Mouse (Mus musculus) cortical plate, adult 2 months (tissue): ENCODE results near the gene Tsg101. TPM values are rescaled to one million over a fixed set of nuclear protein-coding genes. Genes with fewer than 3 reads are reported as not detected.

Experiments
- H3K27ac ChIP-seq: fragments of 200-500 bp; 2 replicates; pipeline ENCODE4 v1.5.1; 2012; ENCODE audit warnings: low read length, control low read depth, inconsistent platforms; ENCODE audit not compliant: insufficient read depth
- H3K4me1 ChIP-seq: fragments of 200-500 bp; 2 replicates; pipeline ENCODE4 v1.6.1; 2011; ENCODE audit warnings: low read length; ENCODE audit not compliant: control insufficient read depth, insufficient read depth
- H3K4me3 ChIP-seq: fragments of 200-500 bp; 2 replicates; pipeline ENCODE4 v1.5.1; 2011; ENCODE audit warnings: mild to moderate bottlenecking, low read length, control low read depth; ENCODE audit not compliant: insufficient read depth
- CTCF ChIP-seq: fragments of 200-500 bp; IDR thresholded peaks from 2 replicates; pipeline ENCODE4 v1.5.1; 2011; ENCODE audit warnings: mild to moderate bottlenecking, control low read depth, low read length; ENCODE audit not compliant: insufficient read depth; ENCODE audit errors: extremely low read depth
- POLR2A ChIP-seq: fragments of 200-500 bp; IDR thresholded peaks from 2 replicates; pipeline ENCODE4 v1.6.1; 2011; ENCODE audit warnings: mild to moderate bottlenecking, low read length, control low read depth; ENCODE audit not compliant: insufficient read depth; ENCODE audit errors: extremely low read depth
- polyA plus RNA-seq: library from polyadenylated mRNA; depleted of rRNA; stranded (reverse); fragments of >200 nt; gene quantifications from 2 replicates; pipeline ENCODE4 v1.2.3, GENCODE M21; 2012; rRNA removed

Gene Tsg101
- 61.9 and 67.3 TPM in 2 replicates for polyA plus RNA-seq

DNA sequence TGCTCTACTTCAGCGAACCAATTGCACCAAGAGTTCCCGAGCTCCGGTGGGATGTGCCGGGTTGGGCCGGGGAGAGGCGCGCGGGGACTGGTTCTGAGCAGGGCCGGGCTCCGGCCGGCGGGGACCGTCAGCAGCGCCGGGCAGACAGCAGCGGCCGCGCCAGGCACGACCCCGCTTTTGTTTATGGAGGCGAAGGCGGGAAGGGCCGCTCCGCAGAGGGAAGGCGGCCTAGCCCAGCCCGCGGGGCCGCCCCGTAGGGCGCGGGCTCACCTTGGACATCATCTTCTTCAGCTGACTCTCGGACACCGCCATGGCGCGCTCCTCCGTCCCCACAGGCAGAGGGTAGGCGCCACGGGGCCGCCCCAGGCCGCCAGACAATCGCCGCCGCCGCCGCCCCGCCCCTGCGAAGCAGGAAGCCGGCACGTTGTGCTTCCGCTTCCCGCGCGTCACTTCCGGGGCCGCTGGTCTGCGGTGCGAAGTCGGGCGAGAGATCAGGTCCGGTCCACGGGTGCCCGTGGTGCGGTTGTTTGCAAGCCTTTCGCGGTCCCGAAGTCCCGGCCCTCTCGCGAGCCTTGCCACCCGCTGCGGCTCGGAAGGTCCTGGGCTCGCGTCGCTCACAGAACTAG lies at the start of gene Tsg101:
Tsg101 (minus strand) TSS at position 419 of the 626 bp plus-strand sequence.
- Histone ChIP-seq H3K4me1 (peaks cover 5% of the 10 kb centered on the region; the same call in 1 of the 2 replicates), H3K4me3 (peak within 1 kb of the TSS; percentile 76), H3K27ac (peak within 1 kb of the TSS; percentile 90)
- TF ChIP-seq CTCF (no peak), POLR2A (peak; percentile 92)

DNA sequence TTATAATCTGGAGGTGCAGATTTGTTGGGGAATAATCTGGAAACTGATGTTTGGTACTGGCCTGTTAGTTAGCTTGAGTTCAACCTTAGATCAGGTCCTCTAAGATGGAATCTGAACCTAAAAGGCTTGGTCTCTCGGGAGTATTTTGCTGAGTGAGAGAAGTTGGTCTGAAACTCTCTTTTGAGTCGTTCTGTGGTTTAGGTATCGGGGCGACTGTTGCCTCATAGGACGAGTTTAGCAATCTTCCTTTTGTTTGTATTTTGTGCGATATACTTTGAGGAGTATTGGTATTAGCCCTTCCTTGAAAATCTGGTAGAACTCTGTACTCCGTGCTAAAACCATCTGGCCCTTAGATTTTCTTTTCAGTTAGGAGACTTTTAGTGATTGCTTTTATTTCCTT lies 44.3 kb upstream of the Tsg101 start:
- H3K27ac ChIP-seq, result no peak overlapping the region
- no peak overlapping the region for H3K4me3 ChIP-seq
- no peaks in the 10 kb centered on the region for H3K4me1 ChIP-seq
- TF ChIP-seq CTCF (no peak), POLR2A (no peak)

DNA sequence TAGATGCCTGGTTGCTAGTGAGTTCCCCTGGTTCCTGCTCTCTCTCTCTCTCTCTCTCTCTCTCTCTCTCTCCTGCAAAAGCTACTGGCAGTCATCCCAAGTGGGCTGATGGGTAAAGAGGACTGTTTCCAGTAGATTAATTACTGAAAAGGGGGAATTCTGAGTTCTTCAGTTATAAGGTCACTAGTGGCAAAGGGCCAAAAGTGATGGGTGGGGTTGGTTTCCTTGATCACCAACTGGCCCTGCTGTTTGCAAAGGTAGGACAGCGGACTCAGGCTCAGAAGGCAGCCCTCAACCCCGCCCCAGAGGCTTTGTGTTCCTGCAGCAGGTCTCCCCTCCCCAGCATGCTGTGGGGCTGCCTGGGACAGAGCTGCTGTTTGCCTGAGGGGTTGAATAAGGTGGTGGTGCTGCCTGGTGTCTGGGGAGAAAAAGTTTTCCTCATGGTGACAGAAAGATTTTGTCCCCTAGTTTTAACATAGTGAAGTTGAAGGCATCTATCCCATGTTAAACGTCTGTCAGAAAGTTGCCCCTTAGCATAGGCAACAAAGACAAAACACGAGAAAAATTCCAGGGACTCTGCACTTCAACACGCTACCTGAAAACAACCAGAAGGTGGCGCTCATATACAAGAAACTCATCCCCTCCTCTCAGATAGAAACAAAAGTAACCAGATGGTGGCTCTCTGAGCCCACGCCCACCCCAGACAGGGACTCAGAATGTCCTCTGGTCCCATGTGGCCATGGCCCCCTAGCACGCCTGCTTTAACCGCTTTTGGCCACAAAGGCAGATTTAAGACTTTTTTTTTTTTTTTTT lies 43.2 kb upstream of the Tsg101 start:
- TF ChIP-seq POLR2A, result no peak
- TF ChIP-seq CTCF, result peak; percentile 67
- Histone ChIP-seq H3K4me1 (no peaks in the 10 kb centered on the region; the same call in 1 of the 2 replicates), H3K27ac (no peak overlapping the region), H3K4me3 (no peak overlapping the region)

DNA sequence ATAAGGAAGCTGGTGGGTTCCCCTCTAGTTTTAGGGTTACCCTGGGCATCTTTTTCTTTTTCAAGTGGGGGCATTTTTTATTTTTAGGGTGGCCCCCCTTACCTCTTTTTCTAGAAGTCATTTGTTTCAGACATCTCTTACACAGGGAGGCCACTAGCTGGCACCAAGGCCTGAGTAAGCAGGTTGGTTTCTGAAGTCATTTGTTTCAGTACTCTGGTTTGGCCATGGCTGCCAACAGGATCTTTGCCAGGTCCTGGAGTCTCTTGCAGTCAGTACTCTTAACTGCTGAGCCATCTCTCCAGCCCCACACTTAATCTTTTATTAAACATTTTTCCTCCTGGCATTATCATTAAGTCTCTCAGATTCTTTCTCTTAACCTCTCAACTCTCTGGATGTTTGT lies 42.4 kb upstream of the Tsg101 start:
- Histone ChIP-seq H3K27ac (no peak overlapping the region), H3K4me3 (no peak overlapping the region), H3K4me1 (peaks cover 3% of the 10 kb centered on the region; the same call in 1 of the 2 replicates)
- TF ChIP-seq CTCF, result no peak
- no peak for TF ChIP-seq POLR2A

DNA sequence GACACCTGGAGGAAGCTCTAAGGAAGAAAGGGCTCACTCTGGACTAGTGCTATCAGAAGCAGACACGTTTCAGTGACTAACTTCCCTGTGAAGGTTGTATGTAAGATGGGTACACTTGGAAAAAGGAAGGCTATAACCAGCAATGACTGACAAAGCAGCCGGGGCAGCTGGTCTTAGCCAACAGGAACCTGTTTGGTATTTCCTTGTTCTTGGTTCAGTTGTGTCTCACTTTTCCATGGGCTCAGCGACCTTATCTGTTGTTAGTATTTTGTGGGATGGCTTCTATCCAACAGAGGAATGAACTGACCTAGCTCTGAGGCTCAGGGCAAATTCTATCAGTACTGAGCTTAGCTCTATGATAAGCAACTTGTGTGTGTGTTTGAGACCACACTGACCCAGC lies 41.2 kb upstream of the Tsg101 start:
- no peak overlapping the region for H3K4me3 ChIP-seq
- no peak overlapping the region for H3K27ac ChIP-seq
- peaks cover 3% of the 10 kb centered on the region; the same call in 1 of the 2 replicates for H3K4me1 ChIP-seq
- TF ChIP-seq CTCF (no peak), POLR2A (no peak)

DNA sequence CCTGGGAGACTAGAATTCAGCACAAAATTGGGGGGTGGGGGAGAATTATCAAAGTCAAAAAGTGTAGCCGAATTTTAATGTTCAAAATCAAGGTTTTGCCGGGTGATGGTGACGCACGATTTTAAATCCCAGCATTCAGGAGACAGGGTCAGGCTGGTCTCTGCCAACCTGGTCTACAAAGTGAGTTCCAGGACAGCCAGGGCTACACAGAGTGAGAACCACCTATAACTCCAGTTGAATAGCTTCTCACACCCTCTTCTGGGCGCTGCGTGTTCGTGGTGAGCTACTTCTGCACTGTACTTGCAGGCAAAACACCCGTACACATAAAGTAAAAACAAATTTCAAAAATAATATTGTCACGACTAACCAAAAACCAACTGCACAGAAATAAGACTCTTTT lies 39.1 kb upstream of the Tsg101 start:
- TF ChIP-seq POLR2A (no peak), CTCF (no peak)
- Histone ChIP-seq H3K4me3 (peak overlapping the region; percentile 95), H3K4me1 (peaks cover 3% of the 10 kb centered on the region; the same call in 1 of the 2 replicates), H3K27ac (no peak overlapping the region)

DNA sequence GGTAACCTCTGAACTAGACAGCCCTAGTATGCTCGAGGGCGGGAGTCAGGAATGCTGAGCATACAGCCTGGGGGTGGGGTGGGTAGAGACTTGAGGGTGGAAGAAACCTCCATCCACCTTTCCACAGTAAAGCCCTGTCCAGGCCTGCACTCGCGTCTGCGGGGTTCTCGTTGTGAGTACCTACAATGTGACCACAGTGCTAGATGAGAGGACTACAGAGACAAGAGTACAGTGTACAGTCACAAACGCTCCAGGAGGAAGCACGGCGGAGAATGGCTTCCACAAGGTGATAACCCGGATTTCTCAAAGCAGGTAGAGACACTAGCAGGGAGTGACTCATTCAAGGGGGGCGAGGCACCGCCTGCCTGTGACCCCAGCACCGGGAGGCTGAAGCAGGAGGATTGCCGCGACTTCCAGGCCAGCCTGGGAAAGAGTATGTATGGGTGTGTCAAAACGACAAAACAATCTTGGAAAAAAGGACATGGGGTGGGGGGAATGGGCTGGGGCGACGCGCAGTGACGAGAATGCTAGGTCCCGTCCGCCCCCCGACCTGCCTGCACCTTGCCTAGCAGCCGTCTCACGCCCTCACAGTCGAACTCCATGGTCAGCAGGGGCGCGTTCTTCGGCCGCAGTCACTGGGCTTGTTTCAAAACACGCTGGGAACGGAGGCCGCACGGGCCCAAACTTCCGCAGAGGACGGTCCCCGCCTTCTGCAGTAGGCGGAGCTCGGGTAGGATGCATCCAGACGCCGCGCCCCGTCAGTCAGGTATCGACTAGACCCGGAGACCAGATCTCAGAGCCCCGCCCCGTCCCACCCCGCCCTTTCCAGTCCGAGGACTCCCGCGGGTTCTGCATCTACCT lies 38.3 kb upstream of the Tsg101 start, which contains the start of gene Uevld:
Uevld (minus strand) TSS at position 697 of the 861 bp plus-strand sequence.
- Histone ChIP-seq H3K27ac (no peak within 1 kb of the TSS), H3K4me3 (peak within 1 kb of the TSS; percentile 95), H3K4me1 (peaks cover 3% of the 10 kb centered on the region; the same call in 1 of the 2 replicates)
- TF ChIP-seq CTCF (no peak), POLR2A (peak; percentile 35; the same call in 1 of the 2 replicates)

DNA sequence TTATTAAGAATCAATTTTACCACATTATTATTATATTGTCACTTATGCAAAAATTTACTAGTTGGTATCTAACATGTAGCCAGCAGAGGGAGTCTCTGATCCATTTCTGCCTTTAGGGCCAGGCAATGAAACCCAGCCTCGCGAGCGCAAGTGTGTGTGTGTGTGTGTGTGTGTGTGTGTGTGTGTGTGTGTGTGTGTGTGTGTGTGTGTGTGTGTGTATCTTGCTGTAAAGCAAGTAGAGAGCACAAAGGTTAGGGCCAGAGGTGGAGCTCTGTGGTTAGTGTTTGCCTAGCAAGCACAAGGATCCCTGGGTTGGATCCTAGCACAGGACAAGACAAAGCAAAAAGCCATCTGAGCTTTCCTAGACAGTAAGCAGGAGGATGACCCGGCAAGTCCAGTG lies 16.1 kb upstream of the Tsg101 start:
- H3K4me3 ChIP-seq, result no peak overlapping the region
- TF ChIP-seq CTCF (0 out of 2 replicates have a peak, but pooled peaks have one; percentile 27), POLR2A (no peak)
- no peak overlapping the region for H3K27ac ChIP-seq
- H3K4me1 ChIP-seq, result no peaks in the 10 kb centered on the region

DNA sequence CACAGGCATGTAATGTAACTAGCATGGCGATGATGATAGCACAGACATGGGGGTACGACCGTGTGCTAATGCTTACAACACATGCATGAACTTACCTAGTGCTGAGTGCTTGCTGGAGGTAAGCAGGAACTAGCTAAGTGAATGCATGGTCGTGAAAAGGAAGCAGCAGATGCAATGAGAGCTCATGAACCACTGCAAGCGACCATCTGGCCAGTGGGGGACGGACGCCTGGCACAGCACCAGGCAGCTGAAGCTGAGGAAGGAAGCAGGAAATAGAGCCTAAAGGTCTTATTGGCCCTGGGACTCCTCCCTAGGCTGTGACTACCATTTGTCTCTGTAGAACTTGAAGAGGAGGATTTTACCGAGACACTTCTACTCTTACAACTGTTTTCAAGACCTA lies 15.0 kb upstream of the Tsg101 start:
- Histone ChIP-seq H3K4me3 (no peak overlapping the region), H3K4me1 (no peaks in the 10 kb centered on the region), H3K27ac (no peak overlapping the region)
- no peak for TF ChIP-seq CTCF
- TF ChIP-seq POLR2A, result no peak
